Mouse (Mus musculus) CH12.LX (cell line): Measurements from ENCODE around the gene Chsy1.

Experiments used
- CTCF ChIP-seq, 2 experiments: IDR thresholded peaks in 1 of 2; conservative IDR thresholded peaks in 1 of 2; 2 replicates each; pipeline ENCODE4 v1.5.1; 2011 to 2012; ENCODE audit warnings: low read depth in 2 of 2, low read length in 2 of 2, improper control_type of control experiment in 1 of 2, inconsistent platforms in 1 of 2, mild to moderate bottlenecking in 1 of 2, moderate library complexity in 1 of 2
- MAFK ChIP-seq: IDR thresholded peaks from 2 replicates; pipeline ENCODE4 v1.6.1; 2011; ENCODE audit warnings: low read length, improper control_type of control experiment; ENCODE audit not compliant: insufficient replicate concordance
- NELFE ChIP-seq: IDR thresholded peaks from 2 replicates; pipeline ENCODE4 v1.6.1; 2011; ENCODE audit warnings: low read depth, low read length, improper control_type of control experiment
- POLR2AphosphoS2 ChIP-seq: IDR thresholded peaks from 2 replicates; pipeline ENCODE4 v1.6.1; 2011; ENCODE audit warnings: low read depth, low read length, improper control_type of control experiment

DNA sequence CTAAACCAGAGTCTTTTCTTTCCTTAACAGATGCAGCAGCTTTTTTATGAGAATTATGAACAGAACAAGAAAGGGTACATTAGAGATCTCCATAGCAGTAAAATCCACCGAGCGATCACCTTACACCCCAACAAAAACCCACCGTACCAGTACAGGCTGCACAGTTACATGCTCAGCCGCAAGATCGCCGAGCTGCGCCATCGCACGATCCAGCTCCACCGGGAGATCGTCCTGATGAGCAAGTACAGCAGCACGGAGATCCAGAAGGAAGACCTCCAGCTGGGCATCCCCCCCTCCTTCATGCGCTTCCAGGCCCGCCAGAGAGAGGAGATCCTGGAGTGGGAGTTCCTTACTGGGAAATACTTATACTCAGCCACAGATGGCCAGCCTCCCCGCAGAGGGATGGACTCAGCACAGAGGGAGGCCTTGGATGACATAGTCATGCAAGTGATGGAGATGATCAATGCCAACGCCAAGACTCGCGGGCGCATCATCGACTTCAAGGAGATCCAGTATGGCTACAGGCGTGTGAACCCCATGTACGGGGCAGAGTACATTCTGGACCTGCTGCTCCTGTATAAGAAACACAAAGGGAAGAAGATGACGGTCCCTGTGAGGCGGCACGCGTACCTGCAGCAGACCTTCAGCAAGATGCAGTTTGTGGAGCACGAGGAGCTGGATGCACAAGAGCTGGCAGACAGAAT, 61.6 kb downstream of the Chsy1 start:
- TF ChIP-seq POLR2AphosphoS2 (no peak), CTCF (conservative IDR thresholded peaks at IDR 0.05 in 1 of 2, IDR thresholded peaks at IDR 0.05 in 1 of 2; ENCODE audit: low read depth in 2 of 2, low read length in 2 of 2) (no peak), MAFK (no peak), NELFE (no peak)
